12 mouse cellular contexts compared by ENCODE assay signal in genomic region chr1:172016660-172017516, GRCm38 (mm10). TPM values are rescaled to one million over a fixed set of nuclear protein-coding genes. Genes with fewer than 3 reads are reported as not detected.
DNase-seq lines count a peak whose midpoint lies in the region; ATAC-seq lines count a peak whose summit lies in the region.
"Had no signal": no experiment of that assay in that cellular context is flagged by ENCODE, and none has a peak within 500 bp of the region (broad histone marks: within the 10 kb centered on the region; RNA-seq: fewer than 3 reads in every experiment).

No protein-coding gene starts in this region.

- no peak overlapping the region for H3K4me3 ChIP-seq in heart, embryonic 16.5 days (ENCODE audit: low read length)
- no peak overlapping the region for H3K4me3 ChIP-seq in embryonic facial prominence, embryonic 12.5 days
- no peak overlapping the region for H3K4me3 ChIP-seq in hindbrain, embryonic 16.5 days (ENCODE audit: low read length)
- peak overlapping the region; percentile 11; the same call in 1 of the 2 replicates for H3K4me3 ChIP-seq in neural tube, embryonic 12.5 days
- H3K4me3 ChIP-seq in liver, embryonic 11.5 days (ENCODE audit: low read depth, low read length): no peak overlapping the region

- ATAC-seq in heart, embryonic 16.5 days (replicated peaks; ENCODE audit: extremely low read depth, insufficient read depth, low FRiP score): no peak
- peak; percentile 61 for ATAC-seq in embryonic facial prominence, embryonic 12.5 days (ENCODE audit: insufficient number of reproducible peaks, insufficient read depth, low FRiP score, low TSS enrichment)
- peak; percentile 73 for ATAC-seq in hindbrain, embryonic 16.5 days
- peak; percentile 89 for ATAC-seq in neural tube, embryonic 12.5 days (ENCODE audit: low FRiP score, low read depth)
- no peak for ATAC-seq in liver, embryonic 11.5 days (replicated peaks; ENCODE audit: low FRiP score)

- 50% methylated on average over 6 of the region's 6 CpGs for WGBS in heart, embryonic 16.5 days
- 22% methylated on average over 6 of the region's 6 CpGs for WGBS in embryonic facial prominence, embryonic 12.5 days
- WGBS in hindbrain, embryonic 16.5 days: 9% methylated on average over 6 of the region's 6 CpGs
- 16% methylated on average over 6 of the region's 6 CpGs for WGBS in neural tube, embryonic 12.5 days
- 61% methylated on average over 6 of the region's 6 CpGs for WGBS in liver, embryonic 11.5 days

- no peaks in the 10 kb centered on the region for H3K9me3 ChIP-seq in heart, embryonic 16.5 days (replicated peaks; ENCODE audit: control insufficient read depth, low read length)
- H3K9me3 ChIP-seq in embryonic facial prominence, embryonic 12.5 days: no peaks in the 10 kb centered on the region
- H3K9me3 ChIP-seq in hindbrain, embryonic 16.5 days (ENCODE audit: control insufficient read depth, low read length): no peaks in the 10 kb centered on the region
- no peaks in the 10 kb centered on the region for H3K9me3 ChIP-seq in neural tube, embryonic 12.5 days
- H3K9me3 ChIP-seq in liver, embryonic 11.5 days (ENCODE audit: control insufficient read depth, low read length): no peaks in the 10 kb centered on the region

- no peaks in the 10 kb centered on the region for H3K27me3 ChIP-seq in heart, embryonic 16.5 days (ENCODE audit: control insufficient read depth, insufficient read depth, low read length)
- no peaks in the 10 kb centered on the region for H3K27me3 ChIP-seq in embryonic facial prominence, embryonic 12.5 days
- no peaks in the 10 kb centered on the region for H3K27me3 ChIP-seq in hindbrain, embryonic 16.5 days (replicated peaks; ENCODE audit: control insufficient read depth, insufficient read depth, low read length)
- no peaks in the 10 kb centered on the region for H3K27me3 ChIP-seq in neural tube, embryonic 12.5 days (replicated peaks)
- H3K27me3 ChIP-seq in liver, embryonic 11.5 days (replicated peaks; ENCODE audit: control insufficient read depth, insufficient read depth, low read length): no peaks in the 10 kb centered on the region

- 0 out of 2 replicates have a peak, but pooled peaks cover 4% of the 10 kb centered on the region for H3K36me3 ChIP-seq in heart, embryonic 16.5 days (ENCODE audit: control insufficient read depth, insufficient read depth)
- peaks cover 24% of the 10 kb centered on the region for H3K36me3 ChIP-seq in embryonic facial prominence, embryonic 12.5 days
- peaks cover 5% of the 10 kb centered on the region; the same call in 1 of the 2 replicates for H3K36me3 ChIP-seq in hindbrain, embryonic 16.5 days (ENCODE audit: control insufficient read depth, insufficient read depth, low read length)
- H3K36me3 ChIP-seq in neural tube, embryonic 12.5 days: peaks cover 12% of the 10 kb centered on the region
- H3K36me3 ChIP-seq in liver, embryonic 11.5 days (ENCODE audit: control insufficient read depth, insufficient read depth, low read length): no peaks in the 10 kb centered on the region; the same call in 1 of the 2 replicates

- H3K9ac ChIP-seq in heart, embryonic 16.5 days (ENCODE audit: low read length): no peak overlapping the region
- peak overlapping the region; percentile 34; the same call in 1 of the 2 replicates for H3K9ac ChIP-seq in embryonic facial prominence, embryonic 12.5 days
- H3K9ac ChIP-seq in hindbrain, embryonic 16.5 days (ENCODE audit: low read depth, low read length): 0 out of 2 replicates have a peak overlapping the region, but pooled peaks have one; percentile 24
- H3K9ac ChIP-seq in neural tube, embryonic 12.5 days: peak overlapping the region; percentile 46
- H3K9ac ChIP-seq in liver, embryonic 11.5 days (ENCODE audit: low read depth, low read length): no peak overlapping the region

- H3K27ac ChIP-seq in heart, embryonic 16.5 days (ENCODE audit: low read length): peak overlapping the region; percentile 19; the same call in 1 of the 2 replicates
- H3K27ac ChIP-seq in embryonic facial prominence, embryonic 12.5 days: peak overlapping the region; percentile 90
- peak overlapping the region; percentile 81 for H3K27ac ChIP-seq in hindbrain, embryonic 16.5 days (ENCODE audit: low read depth, low read length)
- H3K27ac ChIP-seq in neural tube, embryonic 12.5 days: peak overlapping the region; percentile 90
- no peak overlapping the region for H3K27ac ChIP-seq in liver, embryonic 11.5 days (ENCODE audit: low read depth, low read length)

- no peak for DNase-seq in heart, postnatal 4 days
- no peak for DNase-seq in gastrocnemius, postnatal 14 days
- DNase-seq in liver, embryonic 11.5 days (ENCODE audit: low spot score): no peak
- no peak for DNase-seq in left cerebral cortex, adult 9 months (ENCODE audit: low spot score in 2 of 2)
- DNase-seq: cerebellum, postnatal 14 days; heart, adult 18-20 months; right cerebral cortex, postnatal 14 days had no signal

- H3K4me2 ChIP-seq in heart, embryonic 16.5 days (ENCODE audit: low read depth, low read length): peak overlapping the region; percentile 44
- H3K4me2 ChIP-seq in embryonic facial prominence, embryonic 12.5 days (replicated peaks): peak overlapping the region; percentile 21
- H3K4me2 ChIP-seq in hindbrain, embryonic 16.5 days (ENCODE audit: low read length): peak overlapping the region; percentile 13
- peak overlapping the region; percentile 55 for H3K4me2 ChIP-seq in neural tube, embryonic 12.5 days (replicated peaks)
- no peak overlapping the region for H3K4me2 ChIP-seq in liver, embryonic 11.5 days

- peaks cover 20% of the 10 kb centered on the region for H3K4me1 ChIP-seq in heart, embryonic 16.5 days (ENCODE audit: control insufficient read depth, insufficient read depth, low read length)
- H3K4me1 ChIP-seq in embryonic facial prominence, embryonic 12.5 days: peaks cover 60% of the 10 kb centered on the region
- peaks cover 77% of the 10 kb centered on the region for H3K4me1 ChIP-seq in hindbrain, embryonic 16.5 days (ENCODE audit: control insufficient read depth, insufficient read depth, low read depth, low read length)
- H3K4me1 ChIP-seq in neural tube, embryonic 12.5 days: peaks cover 96% of the 10 kb centered on the region
- H3K4me1 ChIP-seq in liver, embryonic 11.5 days (replicated peaks; ENCODE audit: control insufficient read depth, insufficient read depth, low read length): peaks cover 4% of the 10 kb centered on the region; the same call in 1 of the 2 replicates

- intact Hi-C loops in gastrocnemius, postnatal 14 days (cut with DNase I; ENCODE audit: low total_unique reads): no loop called here

RNA-seq across cellular contexts. Expression of gene Vangl2, which starts 11.4 kb away (rescaled TPM):
- 7.3 and 7.5 TPM in 2 replicates for polyA plus RNA-seq in heart, embryonic 16.5 days (2015; fragmentation: Nextera tagmentation; extraction: Ambion mirVana)
- 10 to 100 TPM; 12.3 to 12.4 TPM for total RNA-seq in heart, postnatal 4 days (2021)
- polyA plus RNA-seq in embryonic facial prominence, embryonic 12.5 days (2016; fragmentation: Nextera tagmentation; extraction: Ambion mirVana): 24.7 and 25.6 TPM in 2 replicates
- polyA plus RNA-seq in hindbrain, embryonic 16.5 days (2015; fragmentation: Nextera tagmentation; extraction: Ambion mirVana): 39.9 and 50.1 TPM in 2 replicates
- polyA plus RNA-seq in neural tube, embryonic 12.5 days (2016; fragmentation: Nextera tagmentation; extraction: Ambion mirVana): 66.0 and 69.7 TPM in 2 replicates
- total RNA-seq in gastrocnemius, postnatal 14 days (2021): 1 to 10 TPM; 1.9 to 2.6 TPM
- polyA plus RNA-seq in liver, embryonic 11.5 days (2014; fragmentation: Nextera tagmentation; extraction: Ambion mirVana): 5.4 and 6.2 TPM in 2 replicates

RNA-seq across cellular contexts. Expression of gene Nhlh1, which starts 40.5 kb away (rescaled TPM):
- polyA plus RNA-seq in heart, embryonic 16.5 days (2015; fragmentation: Nextera tagmentation; extraction: Ambion mirVana): not detected in 2 replicates
- total RNA-seq in heart, postnatal 4 days (2021): not detected
- polyA plus RNA-seq in embryonic facial prominence, embryonic 12.5 days (2016; fragmentation: Nextera tagmentation; extraction: Ambion mirVana): 3.9 and 4.1 TPM in 2 replicates
- 2.6 and 3.2 TPM in 2 replicates for polyA plus RNA-seq in hindbrain, embryonic 16.5 days (2015; fragmentation: Nextera tagmentation; extraction: Ambion mirVana)
- polyA plus RNA-seq in neural tube, embryonic 12.5 days (2016; fragmentation: Nextera tagmentation; extraction: Ambion mirVana): 18.2 and 21.7 TPM in 2 replicates
- not detected for total RNA-seq in gastrocnemius, postnatal 14 days (2021)
- polyA plus RNA-seq in liver, embryonic 11.5 days (2014; fragmentation: Nextera tagmentation; extraction: Ambion mirVana): 0.11 TPM in 1 of 2 replicates, not detected in the other
- total RNA-seq: heart, adult 18-20 months; megakaryocyte progenitor cell, adult 5-6 weeks had no signal

Comparison
In these comparisons a context has a peak if more than half of its experiments do, and no peak if none do; other contexts are left out.
1. ATAC-seq: peak in embryonic facial prominence, embryonic 12.5 days (single experiment), hindbrain, embryonic 16.5 days (single experiment) and neural tube, embryonic 12.5 days (single experiment); none in heart, embryonic 16.5 days (single experiment) and liver, embryonic 11.5 days (single experiment).
2. H3K9ac ChIP-seq: peak in embryonic facial prominence, embryonic 12.5 days (single experiment), hindbrain, embryonic 16.5 days (single experiment) and neural tube, embryonic 12.5 days (single experiment); none in heart, embryonic 16.5 days (single experiment) and liver, embryonic 11.5 days (single experiment).